Mouse (Mus musculus) embryonic facial prominence, embryonic 12.5 days (tissue): ENCODE data around the gene Pde3a. TPM values are rescaled to one million over a fixed set of nuclear protein-coding genes. Genes with fewer than 3 reads are reported as not detected.

Experiments
- ATAC-seq: fragments of 200-750 bp; cut with Nextera tagmentation; 2 replicates; pipeline ENCODE4 v1.8.0; 2017; ENCODE audit not compliant: insufficient number of reproducible peaks, insufficient read depth, low FRiP score, low TSS enrichment
- H3K27ac ChIP-seq: fragments of 300-500 bp; sonication (generic); 2 replicates; pipeline ENCODE4 v1.5.1; 2016; ENCODE audit warnings: mild to moderate bottlenecking
- H3K27me3 ChIP-seq: fragments of 300-500 bp; sonication (generic); 2 replicates; pipeline ENCODE4 v1.6.1; 2016; ENCODE audit warnings: mild to moderate bottlenecking, moderate library complexity
- H3K36me3 ChIP-seq: fragments of 300-500 bp; sonication (generic); 2 replicates; pipeline ENCODE4 v1.6.1; 2016; ENCODE audit warnings: mild to moderate bottlenecking
- H3K4me1 ChIP-seq: fragments of 300-500 bp; sonication (generic); 2 replicates; pipeline ENCODE4 v1.6.1; 2016
- H3K4me2 ChIP-seq: fragments of 300-500 bp; sonication (generic); replicated peaks from 2 replicates; pipeline ENCODE4 v1.6.1; 2016; ENCODE audit warnings: mild to moderate bottlenecking, moderate library complexity
- H3K4me3 ChIP-seq: fragments of 300-500 bp; sonication (generic); 2 replicates; pipeline ENCODE4 v1.5.1; 2016; ENCODE audit warnings: mild to moderate bottlenecking
- H3K9ac ChIP-seq: fragments of 300-500 bp; sonication (generic); 2 replicates; pipeline ENCODE4 v1.6.1; 2016; ENCODE audit warnings: mild to moderate bottlenecking, moderate library complexity
- H3K9me3 ChIP-seq: fragments of 300-500 bp; sonication (generic); 2 replicates; pipeline ENCODE4 v1.6.1; 2016; ENCODE audit warnings: mild to moderate bottlenecking, moderate library complexity
- WGBS: fragments of 180-500 bp; shearing (Covaris S2); methylation state at CpG from one replicate; pipeline ENCODE4 v1.1.7; 2016; 5-methylcytosine and 5-hydroxymethylcytosine counted together
- polyA plus RNA-seq: library from polyadenylated mRNA; unstranded; fragments of >200 nt; fragmentation: Nextera tagmentation; extraction: Ambion mirVana; gene quantifications from 2 replicates; pipeline ENCODE4 v1.2.1, GENCODE M21; 2016

Gene Pde3a
- polyA plus RNA-seq, 1 experiment from 2014 or later, result 7.2 TPM

GRCm38 (mm10) chr6:141246391-141246790 is 2.7 kb upstream of the Pde3a start:
- no peak for ATAC-seq
- no peak overlapping the region for H3K9ac ChIP-seq
- no peaks in the 10 kb centered on the region for H3K27me3 ChIP-seq
- no peaks in the 10 kb centered on the region for H3K36me3 ChIP-seq
- H3K4me2 ChIP-seq, result no peak overlapping the region
- H3K4me3 ChIP-seq, result no peak overlapping the region
- H3K4me1 ChIP-seq, result peaks cover 8% of the 10 kb centered on the region; the same call in 1 of the 2 replicates
- H3K27ac ChIP-seq, result no peak overlapping the region
- no peaks in the 10 kb centered on the region for H3K9me3 ChIP-seq
- 60% methylated on average over 6 of the region's 6 CpGs for WGBS

- no peak overlapping the region for H3K27ac ChIP-seq
- no peaks in the 10 kb centered on the region for H3K27me3 ChIP-seq
- H3K9me3 ChIP-seq, result no peaks in the 10 kb centered on the region
- H3K9ac ChIP-seq, result no peak overlapping the region; the same call in 1 of the 2 replicates
- H3K4me3 ChIP-seq, result peak overlapping the region; percentile 81
- H3K4me1 ChIP-seq, result peaks cover 11% of the 10 kb centered on the region; the same call in 1 of the 2 replicates
- peak overlapping the region; percentile 85 for H3K4me2 ChIP-seq
- ATAC-seq, result no peak
- H3K36me3 ChIP-seq, result no peaks in the 10 kb centered on the region
Measured at GRCm38 (mm10) chr6:141248081-141248480, 988 bp upstream of the Pde3a start.

GRCm38 (mm10) chr6:141249585-141250295 is 671 bp downstream of the Pde3a start:
- H3K4me3 ChIP-seq, result peak overlapping the region; percentile 81
- no peaks in the 10 kb centered on the region for H3K27me3 ChIP-seq
- H3K27ac ChIP-seq, result peak overlapping the region; percentile 85
- peak overlapping the region; percentile 85 for H3K4me2 ChIP-seq
- peak overlapping the region; percentile 84 for H3K9ac ChIP-seq
- H3K4me1 ChIP-seq, result peaks cover 11% of the 10 kb centered on the region; the same call in 1 of the 2 replicates
- no peaks in the 10 kb centered on the region for H3K9me3 ChIP-seq
- peak; percentile 82 for ATAC-seq
- under 1% methylated on average over 66 of the region's 68 CpGs for WGBS
- H3K36me3 ChIP-seq, result no peaks in the 10 kb centered on the region

- Histone ChIP-seq H3K4me1 (peaks cover 15% of the 10 kb centered on the region; the same call in 1 of the 2 replicates), H3K4me3 (peak overlapping the region; percentile 81), H3K4me2 (peak overlapping the region; percentile 85), H3K36me3 (no peaks in the 10 kb centered on the region), H3K27me3 (no peaks in the 10 kb centered on the region), H3K9ac (peak overlapping the region; percentile 84), H3K9me3 (no peaks in the 10 kb centered on the region), H3K27ac (peak overlapping the region; percentile 85; the same call in 1 of the 2 replicates)
- under 1% methylated on average over 22 of the region's 22 CpGs for WGBS
- ATAC-seq, result no peak
Measured at GRCm38 (mm10) chr6:141250296-141250629, 1.2 kb downstream of the Pde3a start.

GRCm38 (mm10) chr6:141250984-141251383 is 1.9 kb downstream of the Pde3a start:
- no peaks in the 10 kb centered on the region for H3K9me3 ChIP-seq
- H3K9ac ChIP-seq, result peak overlapping the region; percentile 1; the same call in 1 of the 2 replicates
- H3K4me1 ChIP-seq, result peaks cover 15% of the 10 kb centered on the region; the same call in 1 of the 2 replicates
- WGBS, result 41% methylated on average over 6 of the region's 6 CpGs
- peak overlapping the region; percentile 81 for H3K4me3 ChIP-seq
- no peak for ATAC-seq
- H3K4me2 ChIP-seq, result peak overlapping the region; percentile 85
- no peaks in the 10 kb centered on the region for H3K27me3 ChIP-seq
- H3K27ac ChIP-seq, result no peak overlapping the region
- no peaks in the 10 kb centered on the region for H3K36me3 ChIP-seq

GRCm38 (mm10) chr6:141252520-141252919 is 3.5 kb downstream of the Pde3a start:
- Histone ChIP-seq H3K4me2 (peak overlapping the region; percentile 85), H3K9me3 (no peaks in the 10 kb centered on the region), H3K36me3 (no peaks in the 10 kb centered on the region), H3K27ac (no peak overlapping the region), H3K9ac (no peak overlapping the region), H3K27me3 (no peaks in the 10 kb centered on the region), H3K4me3 (peak overlapping the region; percentile 81; the same call in 1 of the 2 replicates), H3K4me1 (peaks cover 25% of the 10 kb centered on the region; the same call in 1 of the 2 replicates)
- 80% methylated on average over 7 of the region's 7 CpGs for WGBS
- ATAC-seq, result no peak

- Histone ChIP-seq H3K9ac (no peak overlapping the region), H3K4me1 (peaks cover 22% of the 10 kb centered on the region; the same call in 1 of the 2 replicates), H3K4me2 (peak overlapping the region; percentile 21; the same call in 1 of the 2 replicates), H3K4me3 (no peak overlapping the region), H3K27me3 (no peaks in the 10 kb centered on the region), H3K27ac (no peak overlapping the region), H3K9me3 (no peaks in the 10 kb centered on the region), H3K36me3 (no peaks in the 10 kb centered on the region)
- no peak for ATAC-seq
- WGBS, result 31% methylated on average over 4 of the region's 4 CpGs
Measured at GRCm38 (mm10) chr6:141254956-141255355, 5.9 kb downstream of the Pde3a start.

GRCm38 (mm10) chr6:141256896-141257295 is 7.8 kb downstream of the Pde3a start:
- H3K4me2 ChIP-seq, result no peak overlapping the region
- no peaks in the 10 kb centered on the region for H3K9me3 ChIP-seq
- no peak overlapping the region for H3K4me3 ChIP-seq
- 57% methylated on average over 8 of the region's 8 CpGs for WGBS
- ATAC-seq, result no peak
- H3K9ac ChIP-seq, result no peak overlapping the region
- H3K4me1 ChIP-seq, result peaks cover 20% of the 10 kb centered on the region; the same call in 1 of the 2 replicates
- H3K27me3 ChIP-seq, result no peaks in the 10 kb centered on the region
- H3K27ac ChIP-seq, result no peak overlapping the region
- H3K36me3 ChIP-seq, result no peaks in the 10 kb centered on the region

- Histone ChIP-seq H3K36me3 (no peaks in the 10 kb centered on the region), H3K9me3 (no peaks in the 10 kb centered on the region), H3K4me2 (no peak overlapping the region), H3K4me3 (no peak overlapping the region), H3K4me1 (peaks cover 17% of the 10 kb centered on the region; the same call in 1 of the 2 replicates), H3K27me3 (no peaks in the 10 kb centered on the region), H3K27ac (no peak overlapping the region), H3K9ac (no peak overlapping the region)
- 74% methylated on average over 6 of the region's 6 CpGs for WGBS
- no peak for ATAC-seq
Measured at GRCm38 (mm10) chr6:141257434-141258202, 8.5 kb downstream of the Pde3a start.

- H3K27me3 ChIP-seq, result no peaks in the 10 kb centered on the region
- H3K4me1 ChIP-seq, result no peaks in the 10 kb centered on the region
- 0 out of 2 replicates have a peak, but pooled peaks cover 3% of the 10 kb centered on the region for H3K36me3 ChIP-seq
- H3K9ac ChIP-seq, result no peak overlapping the region
- ATAC-seq, result no peak
- H3K4me2 ChIP-seq, result no peak overlapping the region
- H3K4me3 ChIP-seq, result no peak overlapping the region
- no peaks in the 10 kb centered on the region for H3K9me3 ChIP-seq
- H3K27ac ChIP-seq, result no peak overlapping the region
- WGBS, result 91% methylated on average over 4 of the region's 4 CpGs
Measured at GRCm38 (mm10) chr6:141265257-141265656, 16.2 kb downstream of the Pde3a start.

GRCm38 (mm10) chr6:141267888-141268570 is 19.0 kb downstream of the Pde3a start:
- Histone ChIP-seq H3K9ac (no peak overlapping the region), H3K9me3 (no peaks in the 10 kb centered on the region), H3K4me2 (no peak overlapping the region), H3K4me1 (no peaks in the 10 kb centered on the region), H3K27me3 (no peaks in the 10 kb centered on the region), H3K36me3 (0 out of 2 replicates have a peak, but pooled peaks cover 3% of the 10 kb centered on the region), H3K27ac (no peak overlapping the region), H3K4me3 (no peak overlapping the region)
- 87% methylated on average over 11 of the region's 11 CpGs for WGBS
- ATAC-seq, result no peak
